Mouse (Mus musculus) heart, postnatal 10 days (tissue): ENCODE data around the gene Gm15097. TPM values are rescaled to one million over a fixed set of nuclear protein-coding genes. Genes with fewer than 3 reads are reported as not detected.
A peak's percentile ranks its signal among the peaks of the same experiment; 100 is the strongest.
"Not testable (repeated sequence)": the region's sequence is repeated elsewhere in the genome, so short reads cannot be mapped to it uniquely, and the experiment has no call there.

Source experiments
- DNase-seq, 2 experiments: peaks; one replicate each; pipeline ENCODE4 v3.0.0; 2021
- intact Hi-C: fragments of 180-260 bp; cut with DNase I; formaldehyde crosslinking; loops from one replicate; pipeline ENCODE4 v1.15.1; 2025
- total RNA-seq, 2 experiments: library from RNA; stranded (reverse); gene quantifications; 2 replicates each; pipeline ENCODE4 v1.2.3; 2021

Gm15097 gene
- not detected for total RNA-seq

DNA sequence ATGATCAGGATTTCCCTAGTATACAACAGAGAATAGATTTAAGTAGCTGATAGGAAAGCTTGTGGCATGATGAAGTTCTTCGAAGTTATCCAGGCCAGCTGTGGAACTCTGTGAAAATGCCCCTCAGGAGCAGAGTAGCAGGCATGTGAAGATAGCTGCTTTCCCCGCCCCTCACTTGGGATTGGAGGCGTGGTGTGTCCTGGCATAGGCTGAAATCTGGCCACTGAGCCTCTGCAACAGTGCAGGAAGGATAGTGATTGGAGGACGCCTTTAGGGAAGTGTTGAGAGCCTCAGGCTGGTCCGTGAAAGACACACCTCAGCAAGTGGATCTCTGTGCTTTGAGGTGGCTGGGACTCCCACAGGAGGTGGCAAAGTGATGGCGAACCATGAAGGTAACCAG is at the start of gene Gm15097:
Gene Gm15097 (plus strand): TSS at position 301 of the 400 bp plus-strand sequence.
- DNase-seq, intact Hi-C loops: not testable (repeated sequence)

DNA sequence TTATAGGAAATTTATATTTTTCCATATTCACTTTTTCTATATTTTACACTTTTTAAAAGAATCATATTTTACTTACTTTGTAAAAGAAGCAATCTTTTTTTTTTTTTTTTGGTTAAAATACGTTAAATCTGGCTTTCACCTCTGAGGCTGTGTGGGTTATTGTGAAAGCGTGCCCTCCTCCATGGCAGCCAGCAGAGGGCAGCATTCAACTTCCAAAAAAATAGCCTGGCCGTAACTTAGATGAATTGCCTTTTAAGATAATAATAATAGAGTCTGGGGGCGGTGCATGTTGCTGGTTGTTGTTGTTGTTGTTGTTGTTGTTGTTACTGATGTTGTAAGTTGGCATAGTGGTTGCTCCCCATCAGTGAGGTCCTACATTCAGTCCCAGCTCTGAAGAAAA is 21.4 kb upstream of the Gm15097 start:
- DNase-seq: peak in 1 of 2 experiments; percentile 0
- intact Hi-C loops: not testable (repeated sequence)

DNA sequence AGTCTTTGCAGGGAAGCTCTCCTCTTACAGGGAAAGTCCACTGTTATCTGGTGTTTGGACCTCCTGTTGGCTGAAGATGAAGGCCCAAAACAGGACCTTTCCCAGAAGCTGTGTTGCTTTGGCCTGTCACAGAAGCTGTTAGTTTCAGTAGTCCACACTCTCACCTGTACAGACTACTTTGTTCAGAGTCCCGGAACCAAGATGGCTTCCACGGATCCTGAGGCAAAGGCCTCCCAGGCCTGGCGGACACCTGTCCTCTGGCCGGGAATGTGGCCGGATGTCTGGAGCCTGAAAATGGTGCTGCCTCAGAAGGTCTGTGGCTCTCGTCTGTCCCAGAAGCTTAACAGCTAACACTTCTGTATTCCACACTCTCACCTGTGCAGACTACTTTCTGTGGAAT is 26.9 kb downstream of the Gm15097 start:
- intact Hi-C loops, DNase-seq: not testable (repeated sequence)

Other genes starting within 250 kb of the Gm15097 start
- gene Gm10439, start 189.9 kb upstream of the Gm15097 start, total RNA-seq: not detected
- gene Gm15091, start 157.2 kb downstream of the Gm15097 start, total RNA-seq: not detected